Mouse (Mus musculus) kidney, adult 2 months (tissue): ENCODE data around the gene Epor. TPM values are rescaled to one million over a fixed set of nuclear protein-coding genes. Genes with fewer than 3 reads are reported as not detected.

ENCODE experiments used
- DNase-seq: peaks from one replicate; pipeline ENCODE4 v3.0.0; 2021
- H3K27ac ChIP-seq: fragments of 200-500 bp; 2 replicates; pipeline ENCODE4 v1.5.1; 2012; ENCODE audit warnings: low read depth, low read length, control low read depth, inconsistent platforms; ENCODE audit not compliant: insufficient read depth
- H3K27me3 ChIP-seq: fragments of 200-500 bp; replicated peaks from 2 replicates; pipeline ENCODE4 v1.6.1; 2012; ENCODE audit warnings: mild to moderate bottlenecking, moderate library complexity, low read length, inconsistent platforms; ENCODE audit not compliant: control insufficient read depth, insufficient read depth
- H3K36me3 ChIP-seq: fragments of 200-500 bp; 2 replicates; pipeline ENCODE4 v1.6.1; 2012; ENCODE audit warnings: mild to moderate bottlenecking, moderate library complexity, low read length, inconsistent platforms; ENCODE audit not compliant: control insufficient read depth, insufficient read depth
- H3K4me1 ChIP-seq: fragments of 200-500 bp; 2 replicates; pipeline ENCODE4 v1.6.1; 2011; ENCODE audit warnings: low read length; ENCODE audit not compliant: control insufficient read depth, insufficient read depth
- H3K4me3 ChIP-seq: fragments of 200-500 bp; 2 replicates; pipeline ENCODE4 v1.5.1; 2011; ENCODE audit warnings: mild to moderate bottlenecking, low read depth, low read length, control low read depth; ENCODE audit not compliant: insufficient read depth
- CTCF ChIP-seq: fragments of 200-500 bp; conservative IDR thresholded peaks from 2 replicates; pipeline ENCODE4 v1.5.1; 2011; ENCODE audit warnings: low read depth, mild to moderate bottlenecking, control low read depth, low read length, moderate library complexity, mixed read lengths; ENCODE audit not compliant: insufficient read depth, insufficient read length
- POLR2A ChIP-seq: fragments of 200-500 bp; IDR thresholded peaks from one replicate; pipeline ENCODE4 v1.6.1; 2011; ENCODE audit warnings: low read depth, low read length, control low read depth
- WGBS: fragments of 180-500 bp; shearing (Covaris S2); methylation state at CpG from one replicate; pipeline ENCODE4 v1.1.7; 2018; 5-methylcytosine and 5-hydroxymethylcytosine counted together
- polyA plus RNA-seq: library from polyadenylated mRNA; depleted of rRNA; stranded (reverse); fragments of >200 nt; gene quantifications from 2 replicates; pipeline ENCODE4 v1.2.3, GENCODE M21; 2012

The Epor gene
- polyA plus RNA-seq, 1 experiment: 14.0 TPM

DNA sequence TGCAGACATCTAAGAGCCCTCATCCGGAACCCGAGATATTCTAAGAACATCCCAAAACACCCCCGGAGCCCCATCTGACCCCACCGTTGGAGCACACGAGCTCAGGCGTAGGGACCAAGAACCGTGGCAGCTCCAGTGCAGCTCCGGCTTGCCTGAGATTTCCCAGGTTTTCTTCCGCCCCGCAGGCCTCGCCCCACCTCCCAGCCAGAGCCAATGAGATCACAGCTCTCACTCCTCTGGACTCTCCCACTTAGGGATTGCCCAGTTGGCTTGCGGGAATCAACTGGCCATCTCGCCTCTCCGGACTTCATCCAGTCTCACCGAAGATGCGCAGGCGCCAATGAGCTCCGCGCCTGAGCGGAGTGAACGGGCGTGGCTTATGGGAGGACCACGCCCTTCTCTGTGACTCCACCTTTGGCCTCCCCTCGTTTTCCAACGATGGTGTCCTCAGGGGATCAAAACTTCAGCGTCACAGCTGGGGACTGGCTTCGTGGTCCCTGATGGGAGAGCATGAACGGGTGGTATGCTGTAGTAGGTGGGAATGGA lies 36.0 kb downstream of the Epor start, which contains the start of the genes Ccdc159 and Tmem205:
Ccdc159 (plus strand) TSS at position 264 of the 546 bp plus-strand sequence.
Tmem205 (minus strand) TSS at position 349 of the 546 bp plus-strand sequence.
- Histone ChIP-seq H3K27ac (peak within 1 kb of the TSS; percentile 52), H3K27me3 (no peaks in the 10 kb centered on the region)
- WGBS: under 1% methylated on average over 28 of the region's 28 CpGs

DNA sequence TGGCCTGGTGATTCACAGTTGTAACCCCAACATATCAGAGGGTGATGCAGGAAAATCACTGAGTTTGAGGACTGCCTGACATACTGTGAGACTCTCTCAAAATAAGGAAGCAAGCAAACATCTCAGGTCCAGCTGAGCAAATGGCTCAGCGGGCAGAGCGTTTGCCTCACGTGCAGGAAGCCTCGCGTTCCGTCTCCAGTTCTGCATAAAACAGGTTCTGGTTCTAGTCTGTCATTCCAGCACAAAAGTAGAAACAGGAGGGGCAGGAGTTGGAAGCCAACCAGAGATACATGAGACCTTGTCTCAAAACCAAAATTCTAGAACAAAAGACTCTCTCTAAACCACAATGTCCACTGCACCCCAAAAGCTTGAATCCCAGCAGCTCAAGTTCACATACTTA lies 36.5 kb downstream of the Epor start:
- no peaks in the 10 kb centered on the region for H3K27me3 ChIP-seq
- no peak for TF ChIP-seq CTCF
- no peak for TF ChIP-seq POLR2A
- H3K27ac ChIP-seq: peak overlapping the region; percentile 24
- 1% methylated on average over 6 of the region's 6 CpGs for WGBS
- DNase-seq: peak; percentile 34
- H3K4me1 ChIP-seq: peaks cover 4% of the 10 kb centered on the region; the same call in 1 of the 2 replicates
- H3K36me3 ChIP-seq: no peaks in the 10 kb centered on the region
- peak overlapping the region; percentile 41 for H3K4me3 ChIP-seq

More for the DNA sequence above, 36.0 kb downstream of the Epor start, which contains the start of the genes Ccdc159 and Tmem205:
- Histone ChIP-seq H3K36me3 (no peaks in the 10 kb centered on the region), H3K4me1 (peaks cover 4% of the 10 kb centered on the region; the same call in 1 of the 2 replicates), H3K4me3 (peak within 1 kb of the TSS; percentile 41)
- TF ChIP-seq CTCF (no peak), POLR2A (peak; percentile 82)
- DNase-seq: peak; percentile 98

DNA sequence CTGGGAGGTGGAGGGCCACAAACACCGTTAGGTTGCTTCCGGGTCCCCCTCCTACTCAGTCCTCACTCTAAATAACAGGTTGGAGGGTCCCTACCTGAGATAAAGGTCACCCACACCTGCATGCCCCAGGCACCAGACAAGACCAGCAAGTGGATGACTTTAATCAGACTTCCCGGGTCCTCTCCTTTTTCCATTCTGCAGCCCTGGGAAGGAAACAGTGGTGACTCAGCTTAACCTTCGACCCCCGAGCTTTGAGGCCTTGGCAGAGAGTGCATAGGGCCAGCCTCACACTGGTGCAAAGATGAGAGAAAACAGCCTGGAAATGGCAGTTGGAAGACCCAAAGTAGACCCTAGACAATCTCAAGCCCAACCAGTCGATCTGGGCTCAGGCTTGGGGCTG lies 37.2 kb downstream of the Epor start:
- WGBS: 52% methylated on average over 6 of the region's 6 CpGs
- TF ChIP-seq CTCF: no peak
- H3K4me1 ChIP-seq: peaks cover 4% of the 10 kb centered on the region; the same call in 1 of the 2 replicates
- peak overlapping the region; percentile 52 for H3K27ac ChIP-seq
- no peaks in the 10 kb centered on the region for H3K27me3 ChIP-seq
- no peaks in the 10 kb centered on the region for H3K36me3 ChIP-seq
- peak overlapping the region; percentile 21 for H3K4me3 ChIP-seq
- DNase-seq: peak; percentile 71

DNA sequence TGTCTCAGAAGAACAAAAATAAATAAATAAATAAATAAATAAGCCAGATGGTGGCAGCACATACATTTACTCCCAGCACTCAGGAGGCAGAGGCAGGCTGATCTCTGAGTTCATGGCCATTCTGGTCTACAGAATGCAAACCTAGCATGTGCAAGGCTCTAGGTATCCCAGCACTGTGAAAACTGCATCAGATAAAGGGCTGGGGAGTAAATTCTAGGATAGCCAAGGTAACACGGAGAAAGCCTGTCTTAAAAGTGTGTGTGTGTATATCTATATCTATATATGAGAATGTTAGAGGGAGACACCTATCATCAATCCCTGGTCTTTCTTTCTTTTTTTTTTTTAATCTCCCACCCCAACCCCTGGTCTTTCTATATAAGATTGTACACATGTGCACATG lies 37.8 kb downstream of the Epor start:
- Histone ChIP-seq H3K27ac (no peak overlapping the region), H3K4me3 (no peak overlapping the region), H3K4me1 (peaks cover 4% of the 10 kb centered on the region; the same call in 1 of the 2 replicates), H3K36me3 (no peaks in the 10 kb centered on the region), H3K27me3 (no peaks in the 10 kb centered on the region)
- TF ChIP-seq CTCF (no peak), POLR2A (no peak)
- DNase-seq: no peak
- WGBS: 100% methylated on average over 1 of the region's 1 CpGs

DNA sequence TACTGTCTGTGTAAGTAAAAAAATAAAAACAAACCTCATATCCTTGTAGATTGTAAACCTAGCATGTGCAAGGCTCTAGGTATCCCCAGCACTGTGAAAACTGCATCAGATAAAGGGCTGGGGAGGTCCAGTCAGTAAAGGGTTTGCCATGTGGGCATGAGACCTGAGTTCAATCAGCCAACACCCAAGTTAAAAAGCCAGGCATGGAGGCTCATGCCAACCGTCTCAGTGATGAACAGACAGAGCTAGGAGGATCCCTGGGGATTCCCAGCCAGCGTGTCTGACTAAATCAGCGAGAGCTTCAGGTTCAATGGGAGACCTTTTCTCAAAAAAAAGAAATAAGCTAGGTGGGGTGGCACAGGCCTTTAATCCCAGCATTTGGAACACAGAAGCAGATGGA lies 38.3 kb downstream of the Epor start:
- Histone ChIP-seq H3K27ac (no peak overlapping the region), H3K4me3 (no peak overlapping the region), H3K4me1 (peaks cover 4% of the 10 kb centered on the region; the same call in 1 of the 2 replicates), H3K36me3 (no peaks in the 10 kb centered on the region), H3K27me3 (no peaks in the 10 kb centered on the region)
- 94% methylated on average over 3 of the region's 3 CpGs for whole genome bisulfite sequencing
- DNase-seq: no peak
- TF ChIP-seq POLR2A: no peak
- TF ChIP-seq CTCF: no peak

DNA sequence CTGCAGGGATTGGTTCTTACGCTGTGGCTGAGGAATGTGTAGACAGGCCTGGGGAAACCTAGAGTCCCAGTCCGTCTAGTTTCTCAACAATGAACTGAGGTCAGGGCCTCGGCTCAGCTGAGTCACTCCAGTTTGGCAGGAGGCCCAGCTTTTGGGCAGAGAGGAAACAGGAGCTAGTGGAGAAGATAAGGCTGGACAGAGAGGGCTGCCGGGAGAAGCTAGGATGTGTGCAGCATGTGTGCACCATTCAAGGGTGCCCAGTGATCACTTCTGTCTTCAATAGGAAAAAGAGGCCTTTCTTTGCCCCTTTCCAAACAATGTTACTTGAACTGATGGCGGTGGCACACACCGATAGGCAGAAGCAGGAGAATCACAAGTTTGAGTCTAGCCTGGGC lies 39.2 kb downstream of the Epor start:
- WGBS: 28% methylated on average over 6 of the region's 6 CpGs
- H3K4me1 ChIP-seq: peaks cover 4% of the 10 kb centered on the region; the same call in 1 of the 2 replicates
- no peaks in the 10 kb centered on the region for H3K36me3 ChIP-seq
- H3K27ac ChIP-seq: peak overlapping the region; percentile 87
- no peaks in the 10 kb centered on the region for H3K27me3 ChIP-seq
- DNase-seq: peak; percentile 96
- H3K4me3 ChIP-seq: no peak overlapping the region
- TF ChIP-seq POLR2A: no peak
- TF ChIP-seq CTCF: no peak

DNA sequence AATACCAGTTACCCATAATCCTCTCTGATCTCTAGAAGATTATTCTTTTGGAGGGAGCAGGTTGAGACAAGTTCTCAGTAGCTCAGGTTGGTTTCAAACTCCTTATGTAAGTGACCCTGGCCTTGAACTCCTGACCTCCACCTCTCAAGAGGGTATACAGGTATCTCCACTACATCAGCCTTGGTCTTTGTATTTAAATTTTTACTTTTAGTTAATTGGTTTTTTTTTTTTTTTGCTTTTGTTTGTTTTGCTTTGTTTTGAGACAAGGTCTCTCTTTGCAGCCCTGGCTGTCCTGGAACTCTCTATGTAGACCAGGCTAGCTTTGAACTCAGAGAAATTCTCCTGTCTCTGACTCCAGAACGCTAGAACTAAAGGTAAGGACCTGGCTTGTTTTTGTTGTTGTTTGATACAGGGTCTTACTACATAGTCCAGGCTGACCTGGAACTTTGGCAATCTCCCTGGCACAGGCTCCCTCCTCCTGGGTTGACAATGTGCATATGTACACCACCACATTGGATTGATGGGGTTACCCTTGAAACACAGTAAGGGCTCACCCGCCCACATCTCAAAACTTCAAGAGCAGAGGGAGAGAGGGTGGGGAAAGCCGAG lies 39.7 kb downstream of the Epor start:
- no peaks in the 10 kb centered on the region for H3K27me3 ChIP-seq
- no peak for DNase-seq
- H3K4me3 ChIP-seq: no peak overlapping the region
- WGBS: 25% methylated on average over 3 of the region's 3 CpGs
- no peaks in the 10 kb centered on the region for H3K36me3 ChIP-seq
- TF ChIP-seq CTCF (no peak), POLR2A (no peak)
- peaks cover 4% of the 10 kb centered on the region; the same call in 1 of the 2 replicates for H3K4me1 ChIP-seq
- peak overlapping the region; percentile 87 for H3K27ac ChIP-seq
